In genomic region chr1:89069479-89070102, GRCm38 (mm10) we compare ENCODE assay signal across 8 mouse cellular contexts. TPM values are rescaled to one million over a fixed set of nuclear protein-coding genes. Genes with fewer than 3 reads are reported as not detected.
DNase-seq lines count a peak whose midpoint lies in the region; ATAC-seq and TF ChIP-seq lines count a peak whose summit lies in the region.

No protein-coding gene starts in this region.

- H3K79me3 ChIP-seq in C2C12 (ENCODE audit: low read depth) = peaks cover 39% of the 10 kb centered on the region

- peak; percentile 40 for ATAC-seq in stomach, embryonic 15.5 days (ENCODE audit: insufficient read depth, low FRiP score, low read depth)

- H3K36me3 ChIP-seq in C2C12 (ENCODE audit: control insufficient read depth, insufficient read depth) (peaks cover 7% of the 10 kb centered on the region), macrophage (ENCODE audit: inconsistent target) (no peaks in the 10 kb centered on the region)
- H3K36me3 ChIP-seq in stomach, embryonic 15.5 days = no peaks in the 10 kb centered on the region

- H3K27ac ChIP-seq in cortical plate, adult 2 months (ENCODE audit: insufficient read depth, low read length) = peak overlapping the region; percentile 6; the same call in 1 of the 2 replicates
- H3K27ac ChIP-seq in macrophage = peak overlapping the region; percentile 95
- peak overlapping the region; percentile 88 for H3K27ac ChIP-seq in stomach, embryonic 15.5 days

- no peaks in the 10 kb centered on the region for H3K9me3 ChIP-seq in stomach, embryonic 15.5 days

- peak overlapping the region; percentile 25 for H3K4me3 ChIP-seq in C2C12 (ENCODE audit: insufficient read depth, poor library complexity, severe bottlenecking)
- H3K4me3 ChIP-seq in cortical plate, adult 2 months (ENCODE audit: insufficient read depth, low read length) = peak overlapping the region; percentile 79
- H3K4me3 ChIP-seq in macrophage (ENCODE audit: inconsistent target) = peak overlapping the region; percentile 27
- peak overlapping the region; percentile 83 for H3K4me3 ChIP-seq in stomach, embryonic 15.5 days (replicated peaks)

- 0 out of 2 replicates have a peak, but pooled peaks cover 2% of the 10 kb centered on the region for H3K4me1 ChIP-seq in cortical plate, adult 2 months (ENCODE audit: control insufficient read depth, insufficient read depth, low read length)
- H3K4me1 ChIP-seq in stomach, embryonic 15.5 days = peaks cover 20% of the 10 kb centered on the region

- no peak for TF ChIP-seq CTCF in C2C12 (IDR thresholded peaks at IDR 0.05; ENCODE audit: control insufficient read depth, insufficient read depth, insufficient read length)
- no peak for TF ChIP-seq CTCF in cortical plate, adult 2 months (IDR thresholded peaks at IDR 0.05; ENCODE audit: extremely low read depth, insufficient read depth, low read length)

- H3ac ChIP-seq in C2C12 (ENCODE audit: control insufficient read depth, insufficient read length, low read depth) = peak overlapping the region; percentile 16

- H3K79me2 ChIP-seq in C2C12 (ENCODE audit: control insufficient read depth, insufficient read depth) = peaks cover 44% of the 10 kb centered on the region
- H3K79me2 ChIP-seq in macrophage (ENCODE audit: inconsistent target) = no peaks in the 10 kb centered on the region

- peak overlapping the region; percentile 64 for H3K4me2 ChIP-seq in stomach, embryonic 15.5 days

- TF ChIP-seq POLR2A in cortical plate, adult 2 months (IDR thresholded peaks at IDR 0.05; ENCODE audit: extremely low read depth, insufficient read depth, low read length) = peak; percentile 95

- H3K27me3 ChIP-seq in C2C12 (ENCODE audit: control insufficient read depth, insufficient read depth, insufficient read length) = no peaks in the 10 kb centered on the region
- H3K27me3 ChIP-seq in stomach, embryonic 15.5 days (replicated peaks) = no peaks in the 10 kb centered on the region

- DNase-seq in cerebellum, adult 8-10 months = peak; percentile 11
- no peak for DNase-seq in cerebellum, adult 11-12 months
- DNase-seq in heart, adult 9 months (ENCODE audit: low spot score in 2 of 2) = peak; percentile 69 to 74
- peak; percentile 52 for DNase-seq in kidney, postnatal 14 days

- WGBS in macrophage (ENCODE audit: missing documents) = 4% methylated on average over 25 of the region's 25 CpGs
- WGBS in stomach, embryonic 15.5 days = under 1% methylated on average over 25 of the region's 25 CpGs

- H3K9ac ChIP-seq in stomach, embryonic 15.5 days = no peak overlapping the region; the same call in 1 of the 2 replicates

TF ChIP-seq in C2C12, 6 proteins besides CTCF, POLR2A, EP300 and RAD21:
- peak; percentile 62 for TF ChIP-seq CEBPB (IDR thresholded peaks at IDR 0.05; ENCODE audit: low read depth)
- TF ChIP-seq USF1 (IDR thresholded peaks at IDR 0.05; ENCODE audit: low read depth) = no peak
- TF ChIP-seq MYOG (IDR thresholded peaks at IDR 0.05; ENCODE audit: control insufficient read depth, extremely low read depth, insufficient read length) = no peak
- no peak for TF ChIP-seq MAX (IDR thresholded peaks at IDR 0.05)
- TF ChIP-seq MYOD1 (IDR thresholded peaks at IDR 0.05; ENCODE audit: control insufficient read depth, insufficient read length, low read depth) = no peak
- peak; percentile 76 for TF ChIP-seq FOSL1 (IDR thresholded peaks at IDR 0.05; ENCODE audit: insufficient read depth, low read length, poor library complexity, severe bottlenecking)
TF ChIP-seq in C2C12: peak in this region for 2.

RNA-seq across cellular contexts. Expression of gene Sh3bp4, which starts 0.6 kb away (rescaled TPM):
- polyA plus RNA-seq in C2C12 (2012; fragmentation: generic; extraction: Trizol) (24.0 TPM), macrophage (2018) (1.9 to 2.1 TPM (median 2.1 TPM) in 3 replicates)
- polyA plus RNA-seq in cortical plate, adult 2 months (2012; rRNA removed) = 13.9 and 14.3 TPM in 2 replicates
- total RNA-seq in macrophage (2018; cell fraction: chromatin; rRNA removed) = 10 to 100 TPM in 7 of 26 experiments, 1 to 10 TPM in 19; 1.9 to 29.8 (median 5.8) TPM
- total RNA-seq in macrophage (2018; cell fraction: cytosol; rRNA removed) = 10 to 100 TPM in 2 of 26 experiments, 1 to 10 TPM in 24; 2.2 to 19.5 (median 6.0) TPM
- 10 to 100 TPM in 4 of 26 experiments, 1 to 10 TPM in 22; 1.3 to 27.4 (median 7.3) TPM for total RNA-seq in macrophage (2018; cell fraction: nucleus; rRNA removed)
- polyA plus RNA-seq in stomach, embryonic 15.5 days (2015; fragmentation: Nextera tagmentation; extraction: Ambion mirVana) = 18.4 and 19.8 TPM in 2 replicates

Comparison
In these comparisons a context has a peak if more than half of its experiments do, and no peak if none do; other contexts are left out.
1. H3K4me3 ChIP-seq: peak in every context shown above with its lines; median percentile 83 in stomach, embryonic 15.5 days; 79 in cortical plate, adult 2 months; 27 in macrophage; 25 in C2C12.
2. H3K27ac ChIP-seq: peak in every context shown above with its lines; median percentile 95 in macrophage; 88 in stomach, embryonic 15.5 days; 6 in cortical plate, adult 2 months.